Mouse (Mus musculus): ENCODE results near the gene Elane.

The Elane gene

GRCm38 (mm10) chr10:79931797-79932196, 45.8 kb downstream of the Elane start:
- no peak for DNase-seq

GRCm38 (mm10) chr10:79932736-79933135, 46.7 kb downstream of the Elane start:
- no peak for DNase-seq

- no peak for DNase-seq
These were observed 47.2 kb downstream of the Elane start for GRCm38 (mm10) chr10:79933145-79933679.

- DNase-seq: no peak
These were observed 47.8 kb downstream of the Elane start for GRCm38 (mm10) chr10:79933861-79934260.

- DNase-seq: peak; percentile 71
These were observed 48.2 kb downstream of the Elane start for GRCm38 (mm10) chr10:79934272-79934721.

- DNase-seq: no peak
These were observed 48.9 kb downstream of the Elane start for GRCm38 (mm10) chr10:79934794-79935569.

GRCm38 (mm10) chr10:79936284-79936910, 50.4 kb downstream of the Elane start:
- DNase-seq: no peak

GRCm38 (mm10) chr10:79936911-79937441, 50.9 kb downstream of the Elane start:
- no peak for DNase-seq

All from right cerebral cortex, postnatal 25 days (tissue).